ENCODE assay signal across 8 mouse cellular contexts in the genomic region with DNA sequence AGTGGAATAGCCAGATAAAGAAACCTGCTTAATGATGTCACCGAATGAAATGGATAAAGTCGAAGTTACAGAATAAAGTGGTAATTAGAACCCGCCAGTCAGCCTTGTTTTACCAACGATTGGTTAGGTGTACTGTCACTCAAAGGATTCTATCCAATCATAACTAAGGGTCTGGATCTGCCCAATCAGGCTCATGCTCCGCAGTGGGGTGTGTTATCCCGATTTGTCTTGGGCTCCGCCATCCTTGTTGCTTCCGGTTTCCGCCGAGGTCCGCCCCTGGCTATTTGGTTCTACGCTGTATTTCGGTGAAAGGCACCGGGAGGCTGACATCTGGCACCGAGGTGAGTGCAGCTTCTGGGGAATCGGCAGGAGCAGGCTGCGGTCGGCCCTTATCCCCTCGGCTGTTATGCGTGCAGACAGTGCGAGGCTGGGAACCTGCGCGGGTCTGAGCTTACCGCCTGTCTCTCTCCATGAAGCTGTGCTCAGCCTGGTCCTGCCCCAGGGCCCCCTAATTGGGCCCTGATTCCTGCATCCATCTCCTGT. TPM values are rescaled to one million over a fixed set of nuclear protein-coding genes. Genes with fewer than 3 reads are reported as not detected.
DNase-seq lines count a peak whose midpoint lies in the region; ATAC-seq and TF ChIP-seq lines count a peak whose summit lies in the region.

A gene (plus strand): TSS at position 240 of the 543 bp plus-strand sequence.

- under 1% methylated on average over 24 of the region's 24 CpGs for WGBS in forebrain, embryonic 12.5 days
- under 1% methylated on average over 24 of the region's 24 CpGs for WGBS in heart, postnatal 0 days
- under 1% methylated on average over 24 of the region's 24 CpGs for WGBS in liver, embryonic 16.5 days (ENCODE audit: insufficient replicate concordance)
- WGBS in neural tube, embryonic 13.5 days, result under 1% methylated on average over 24 of the region's 24 CpGs

- peak; percentile 100 for ATAC-seq in forebrain, embryonic 12.5 days (ENCODE audit: low FRiP score)
- ATAC-seq in heart, postnatal 0 days (ENCODE audit: insufficient read depth, low read depth), result peak; percentile 100
- peak; percentile 100 for ATAC-seq in liver, embryonic 16.5 days (ENCODE audit: low read depth)
- ATAC-seq in neural tube, embryonic 13.5 days (ENCODE audit: low read depth), result peak; percentile 100

- H3K4me2 ChIP-seq in forebrain, embryonic 12.5 days, result peak within 1 kb of the TSS; percentile 87
- peak within 1 kb of the TSS; percentile 83 for H3K4me2 ChIP-seq in heart, postnatal 0 days (ENCODE audit: low read depth, low read length)
- peak within 1 kb of the TSS; percentile 60 for H3K4me2 ChIP-seq in liver, embryonic 16.5 days (ENCODE audit: low read depth, low read length)
- peak within 1 kb of the TSS; percentile 90 for H3K4me2 ChIP-seq in neural tube, embryonic 13.5 days

- peak within 1 kb of the TSS; percentile 81 for H3K9ac ChIP-seq in forebrain, embryonic 12.5 days
- peak within 1 kb of the TSS; percentile 62 for H3K9ac ChIP-seq in heart, postnatal 0 days (replicated peaks; ENCODE audit: low read depth, low read length)
- peak within 1 kb of the TSS; percentile 84 for H3K9ac ChIP-seq in liver, embryonic 16.5 days (ENCODE audit: low read depth, low read length)
- H3K9ac ChIP-seq in neural tube, embryonic 13.5 days, result peak within 1 kb of the TSS; percentile 91

- TF ChIP-seq POLR2A in testis, adult 2 months (IDR thresholded peaks at IDR 0.05; ENCODE audit: control insufficient read depth, low read depth, low read length), result peak; percentile 62

- peak within 1 kb of the TSS; percentile 74 for H3K27ac ChIP-seq in forebrain, embryonic 12.5 days
- H3K27ac ChIP-seq in heart, postnatal 0 days (ENCODE audit: low read depth), result peak within 1 kb of the TSS; percentile 43
- peak within 1 kb of the TSS; percentile 74 for H3K27ac ChIP-seq in liver, embryonic 16.5 days (ENCODE audit: low read length)
- H3K27ac ChIP-seq in neural tube, embryonic 13.5 days (replicated peaks), result peak within 1 kb of the TSS; percentile 86
- peak within 1 kb of the TSS; percentile 14; the same call in 1 of the 2 replicates for H3K27ac ChIP-seq in testis, adult 2 months (ENCODE audit: control insufficient read depth, insufficient read depth, low read depth, low read length)

- peak; percentile 53; the same call in 1 of the 2 replicates for TF ChIP-seq EP300 in heart, postnatal 0 days (IDR thresholded peaks at IDR 0.05; ENCODE audit: low read depth)

- DNase-seq in c-Kit-positive CD71-positive TER-119-positive erythroid progenitor cells, embryonic 14.5 days (ENCODE audit: low spot score), result peak; percentile 100
- DNase-seq in heart, postnatal 0 days (ENCODE audit: low spot score), result peak; percentile 92
- peak; percentile 78 to 87 for DNase-seq in kidney, postnatal 4 days

- H3K27me3 ChIP-seq in E14TG2a.4 (ENCODE audit: insufficient read depth, low read length), result no peaks in the 10 kb centered on the region
- no peaks in the 10 kb centered on the region for H3K27me3 ChIP-seq in forebrain, embryonic 12.5 days
- no peaks in the 10 kb centered on the region for H3K27me3 ChIP-seq in heart, postnatal 0 days (ENCODE audit: control insufficient read depth, insufficient read depth, low read length)
- no peaks in the 10 kb centered on the region for H3K27me3 ChIP-seq in liver, embryonic 16.5 days (ENCODE audit: control insufficient read depth, insufficient read depth, low read depth, low read length)
- H3K27me3 ChIP-seq in neural tube, embryonic 13.5 days, result no peaks in the 10 kb centered on the region; the same call in 1 of the 2 replicates
- no peaks in the 10 kb centered on the region for H3K27me3 ChIP-seq in testis, adult 2 months (ENCODE audit: control insufficient read depth, insufficient read depth, low read length)

- peaks cover 5% of the 10 kb centered on the region; the same call in 1 of the 2 replicates for H3K9me3 ChIP-seq in E14TG2a.4 (ENCODE audit: low read length)
- no peaks in the 10 kb centered on the region for H3K9me3 ChIP-seq in forebrain, embryonic 12.5 days
- H3K9me3 ChIP-seq in heart, postnatal 0 days (replicated peaks; ENCODE audit: control insufficient read depth, low read length), result no peaks in the 10 kb centered on the region
- no peaks in the 10 kb centered on the region for H3K9me3 ChIP-seq in liver, embryonic 16.5 days (replicated peaks; ENCODE audit: control insufficient read depth, low read length)
- H3K9me3 ChIP-seq in neural tube, embryonic 13.5 days, result no peaks in the 10 kb centered on the region

- peaks cover 7% of the 10 kb centered on the region for H3K4me1 ChIP-seq in E14TG2a.4 (replicated peaks; ENCODE audit: low read depth, low read length)
- peaks cover 9% of the 10 kb centered on the region for H3K4me1 ChIP-seq in forebrain, embryonic 12.5 days
- H3K4me1 ChIP-seq in heart, postnatal 0 days (ENCODE audit: control insufficient read depth, insufficient read depth), result peaks cover 9% of the 10 kb centered on the region
- peaks cover 6% of the 10 kb centered on the region; the same call in 1 of the 2 replicates for H3K4me1 ChIP-seq in liver, embryonic 16.5 days (ENCODE audit: control insufficient read depth, low read depth, low read length)
- H3K4me1 ChIP-seq in neural tube, embryonic 13.5 days (replicated peaks), result peaks cover 17% of the 10 kb centered on the region
- peaks cover 2% of the 10 kb centered on the region; the same call in 1 of the 2 replicates for H3K4me1 ChIP-seq in testis, adult 2 months (ENCODE audit: control insufficient read depth, insufficient read depth, low read length)

- peak within 1 kb of the TSS; percentile 92 for H3K4me3 ChIP-seq in E14TG2a.4 (replicated peaks; ENCODE audit: low read length)
- peak within 1 kb of the TSS; percentile 82 for H3K4me3 ChIP-seq in forebrain, embryonic 12.5 days (replicated peaks)
- H3K4me3 ChIP-seq in heart, postnatal 0 days (ENCODE audit: low read depth, low read length), result peak within 1 kb of the TSS; percentile 63
- H3K4me3 ChIP-seq in liver, embryonic 16.5 days (ENCODE audit: low read depth, low read length), result peak within 1 kb of the TSS; percentile 77
- H3K4me3 ChIP-seq in neural tube, embryonic 13.5 days, result peak within 1 kb of the TSS; percentile 84
- peak within 1 kb of the TSS; percentile 94 for H3K4me3 ChIP-seq in testis, adult 2 months (ENCODE audit: control insufficient read depth, low read depth, low read length)

- no peak for TF ChIP-seq CTCF in E14TG2a.4 (conservative IDR thresholded peaks at IDR 0.05; ENCODE audit: low read length)
- no peak for TF ChIP-seq CTCF in heart, postnatal 0 days (IDR thresholded peaks at IDR 0.05; ENCODE audit: low read depth)
- TF ChIP-seq CTCF in testis, adult 2 months (IDR thresholded peaks at IDR 0.05; ENCODE audit: control insufficient read depth, insufficient read depth, insufficient replicate concordance, low read depth, low read length), result no peak

- peaks cover 14% of the 10 kb centered on the region for H3K36me3 ChIP-seq in E14TG2a.4 (ENCODE audit: insufficient read depth, low read length)
- peaks cover 24% of the 10 kb centered on the region for H3K36me3 ChIP-seq in forebrain, embryonic 12.5 days (replicated peaks)
- H3K36me3 ChIP-seq in heart, postnatal 0 days (replicated peaks; ENCODE audit: control insufficient read depth, insufficient read depth, low read length), result peaks cover 12% of the 10 kb centered on the region
- H3K36me3 ChIP-seq in liver, embryonic 16.5 days (ENCODE audit: control insufficient read depth, insufficient read depth), result 0 out of 2 replicates have a peak, but pooled peaks cover 5% of the 10 kb centered on the region
- H3K36me3 ChIP-seq in neural tube, embryonic 13.5 days, result peaks cover 35% of the 10 kb centered on the region
- no peaks in the 10 kb centered on the region for H3K36me3 ChIP-seq in testis, adult 2 months (ENCODE audit: control insufficient read depth, insufficient read depth, low read length)

RNA-seq across cellular contexts. Expression of the gene that starts here (rescaled TPM):
- 15.5 and 15.9 TPM in 2 replicates for polyA plus RNA-seq in forebrain, embryonic 12.5 days (2016; fragmentation: Nextera tagmentation; extraction: Ambion mirVana)
- 2.5 and 2.7 TPM in 2 replicates for total RNA-seq in heart, postnatal 0 days (2014; rRNA removed; ENCODE audit: low replicate concordance)
- polyA plus RNA-seq in heart, postnatal 0 days (2015; fragmentation: Nextera tagmentation; extraction: Ambion mirVana), result 2.1 and 2.7 TPM in 2 replicates
- polyA plus RNA-seq in liver, embryonic 16.5 days (2015; fragmentation: Nextera tagmentation; extraction: Ambion mirVana), result 1.5 and 2.3 TPM in 2 replicates
- polyA plus RNA-seq in neural tube, embryonic 13.5 days (2015; fragmentation: Nextera tagmentation; extraction: Ambion mirVana), result 19.1 and 22.3 TPM in 2 replicates
- 1.4 and 1.7 TPM in 2 replicates for polyA plus RNA-seq in testis, adult 2 months (2012; rRNA removed)

Comparison
In these comparisons a context has a peak if more than half of its experiments do, and no peak if none do; other contexts are left out.
1. Peak in every context shown above with its lines: DNase-seq, ATAC-seq, H3K4me3 ChIP-seq and H3K27ac ChIP-seq.
2. H3K27ac ChIP-seq: peak in every context shown above with its lines; median percentile 86 in neural tube, embryonic 13.5 days; 74 in forebrain, embryonic 12.5 days; 74 in liver, embryonic 16.5 days; 43 in heart, postnatal 0 days; 14 in testis, adult 2 months.